Mouse (Mus musculus) cerebellum, adult 9-11 months (tissue): ENCODE results near the gene Ppp4r4.
"Not testable (repeated sequence)": the region's sequence is repeated elsewhere in the genome, so short reads cannot be mapped to it uniquely, and the experiment has no call there.

Source experiments
- DNase-seq: peaks from one replicate; pipeline ENCODE4 v3.0.0; 2022

Ppp4r4 gene

DNA sequence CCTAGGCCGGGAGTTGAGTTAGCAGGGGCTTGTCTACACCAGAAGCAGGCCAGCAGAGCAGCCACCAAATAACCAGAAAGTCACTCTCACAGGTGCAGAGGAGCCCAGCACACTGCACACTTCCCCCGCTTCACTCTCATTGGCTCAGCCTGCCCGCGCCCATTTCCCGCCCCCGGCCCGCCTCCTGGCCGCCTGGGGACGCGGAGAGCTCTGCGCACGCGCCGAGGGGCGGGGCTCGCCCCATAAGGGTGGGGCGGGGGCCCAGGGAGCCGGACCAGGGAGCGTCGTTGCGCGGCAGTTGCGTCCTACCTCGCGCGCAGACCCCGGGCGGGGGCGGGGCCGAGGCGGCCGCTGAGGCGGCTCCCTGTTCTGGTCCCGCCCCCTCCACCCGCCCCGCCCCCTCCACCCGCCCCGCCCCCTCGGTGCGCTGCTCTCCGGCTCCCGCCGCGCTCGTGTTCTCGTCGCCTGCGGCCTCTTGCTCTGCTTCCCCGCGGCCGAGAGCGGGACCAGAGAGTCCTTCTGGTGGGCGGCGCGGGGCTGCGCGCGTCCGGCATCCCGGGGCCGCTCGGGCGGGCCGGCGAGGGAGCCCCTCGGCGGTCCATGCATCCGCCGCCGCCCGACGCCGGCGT is at the start of gene Ppp4r4:
TSS of gene Ppp4r4 (plus strand) at position 264 of the 629 bp plus-strand sequence.
- DNase-seq, result peak; percentile 94

DNA sequence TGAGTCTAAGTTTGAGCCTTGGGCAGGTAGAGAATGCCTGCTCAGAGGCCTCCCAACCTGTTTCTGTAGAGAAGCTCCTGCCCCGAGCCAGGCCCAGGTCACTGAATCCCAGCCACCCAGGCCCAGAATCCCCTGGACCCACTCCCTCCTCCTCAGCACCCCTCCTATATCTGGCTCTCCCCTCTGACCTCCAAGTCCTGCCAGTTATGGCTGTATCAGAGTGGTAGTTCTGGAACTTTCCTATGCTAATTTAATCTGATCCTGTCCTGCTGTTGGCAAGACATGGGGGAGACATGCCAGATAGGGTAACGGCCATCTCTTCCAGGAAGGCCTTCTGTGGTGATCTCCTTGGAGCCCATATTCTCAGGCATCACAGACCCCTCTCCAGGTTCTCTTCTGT is 49.3 kb upstream of the Ppp4r4 start:
- no peak for DNase-seq

DNA sequence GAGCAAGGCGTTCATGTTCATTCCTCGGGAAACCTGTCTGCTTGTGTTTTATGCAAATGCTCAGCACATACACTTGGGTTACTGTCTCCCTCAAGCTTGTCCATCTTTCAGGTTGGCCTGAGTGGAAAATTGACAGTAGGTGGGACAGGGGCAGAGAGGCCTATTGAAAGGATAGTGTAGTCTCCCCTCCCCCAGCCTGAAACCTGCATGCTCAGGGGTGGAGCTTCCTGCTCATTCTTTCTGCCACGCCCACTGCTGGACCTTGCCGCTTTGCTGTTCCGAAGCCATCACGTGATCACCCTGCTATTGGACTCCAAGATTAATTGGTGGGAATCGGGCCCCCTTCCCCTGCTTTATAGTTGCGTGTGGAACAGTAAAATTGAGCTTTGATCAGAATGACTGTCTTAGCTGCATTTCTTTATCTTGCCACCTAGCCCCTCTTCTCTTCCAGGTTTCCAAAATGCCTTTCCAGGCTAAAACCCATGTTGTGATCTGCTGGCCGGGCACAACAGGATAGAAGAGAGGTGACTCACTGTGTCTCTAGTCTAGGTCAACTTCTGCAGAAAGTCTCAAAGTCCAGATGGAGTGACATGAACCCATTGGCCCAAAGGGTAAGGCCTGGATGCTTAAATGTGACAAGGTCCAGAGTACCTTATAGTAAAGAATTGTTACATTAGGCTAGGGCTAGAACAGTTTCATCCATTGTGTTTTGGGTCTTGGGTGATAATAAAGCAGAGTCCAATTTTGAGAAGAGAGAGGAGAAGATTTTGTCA is 47.7 kb upstream of the Ppp4r4 start:
- DNase-seq, result not testable (repeated sequence)

DNA sequence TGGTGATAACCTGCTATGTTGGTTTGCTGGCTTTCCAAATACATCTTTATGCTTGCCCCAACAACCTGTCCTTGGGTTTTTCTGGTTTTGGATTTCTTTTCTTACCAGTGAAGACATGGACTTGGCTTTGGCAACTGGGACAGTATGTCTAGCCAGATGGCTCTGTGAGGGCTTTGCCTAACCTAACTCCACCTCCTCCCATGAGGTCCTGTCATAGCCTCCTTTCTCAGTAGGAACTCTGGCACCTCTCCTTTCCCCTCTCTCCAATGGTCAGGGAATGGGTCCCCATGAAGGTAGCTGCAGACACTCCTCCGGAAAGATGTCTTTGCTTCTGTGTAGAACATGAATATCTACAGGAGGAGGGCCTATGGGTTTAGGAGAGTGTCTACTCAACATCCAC is 45.4 kb upstream of the Ppp4r4 start:
- peak; percentile 85 for DNase-seq

DNA sequence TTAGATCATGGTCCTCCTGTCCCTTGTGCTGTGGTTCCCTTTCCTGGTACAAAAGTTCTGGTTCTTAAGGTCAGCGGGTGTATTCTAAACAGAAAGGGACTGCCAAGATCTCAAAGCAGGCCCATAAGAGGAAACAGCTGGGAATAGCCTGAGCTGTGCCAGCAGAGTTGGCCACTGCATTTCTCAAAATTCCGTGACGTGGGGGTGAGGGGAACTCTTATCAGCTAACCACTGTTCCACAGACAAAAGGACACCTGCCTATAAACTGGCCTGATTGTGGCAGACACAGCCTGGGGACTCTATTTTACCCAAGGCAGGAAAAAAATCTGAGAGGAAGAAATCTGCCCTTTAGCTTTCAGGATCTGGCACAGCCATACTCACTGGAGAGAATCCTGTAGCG is 44.8 kb upstream of the Ppp4r4 start:
- peak; percentile 16 for DNase-seq

DNA sequence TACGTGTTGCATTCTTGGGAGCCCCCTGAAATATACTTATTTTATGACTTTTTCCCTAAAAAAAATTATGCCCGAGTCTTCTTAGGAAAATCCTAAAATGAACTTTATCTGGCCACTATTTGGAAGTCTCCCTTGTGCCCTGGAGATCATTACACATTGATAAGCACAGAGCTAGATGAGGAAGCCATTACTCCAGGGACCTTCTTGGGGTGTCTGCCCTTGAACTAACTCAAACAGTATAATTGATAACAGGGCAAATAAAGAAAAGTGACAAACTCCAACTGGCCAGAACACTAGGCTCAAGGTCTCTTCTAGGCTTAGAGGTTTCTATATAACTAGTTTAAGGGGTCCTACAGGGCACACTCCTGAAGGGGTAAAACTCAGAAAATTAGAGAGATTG is 44.3 kb upstream of the Ppp4r4 start:
- no peak for DNase-seq

DNA sequence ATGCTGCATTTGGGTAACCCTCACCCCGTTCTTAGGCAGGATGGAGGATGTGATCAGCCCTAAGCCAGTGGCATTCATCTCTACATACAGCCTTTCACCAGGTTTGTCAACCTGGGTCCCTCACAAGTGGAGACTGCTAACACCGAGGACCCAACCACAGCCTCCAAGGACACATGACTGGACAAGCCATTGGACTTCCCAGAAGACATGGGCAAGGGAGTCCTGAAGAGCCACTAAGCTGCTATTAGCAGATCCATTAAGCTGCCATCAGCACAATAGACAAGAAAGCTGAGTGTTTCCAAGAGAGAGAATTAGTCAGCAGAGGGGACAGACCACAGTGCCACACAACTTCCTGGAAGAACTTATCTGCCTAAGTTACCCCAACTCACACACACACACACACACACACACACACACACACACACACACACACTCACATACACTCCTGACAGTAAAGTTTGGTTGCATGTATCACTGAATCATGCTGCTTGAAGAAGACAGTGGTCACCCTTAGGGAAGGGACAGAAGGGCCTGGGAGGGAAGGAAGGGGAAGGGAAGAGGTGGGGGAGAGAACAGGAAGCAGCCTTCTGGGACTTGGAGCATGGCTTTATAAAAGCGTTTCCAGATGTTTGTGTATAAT is 40.9 kb upstream of the Ppp4r4 start:
- DNase-seq, result no peak

DNA sequence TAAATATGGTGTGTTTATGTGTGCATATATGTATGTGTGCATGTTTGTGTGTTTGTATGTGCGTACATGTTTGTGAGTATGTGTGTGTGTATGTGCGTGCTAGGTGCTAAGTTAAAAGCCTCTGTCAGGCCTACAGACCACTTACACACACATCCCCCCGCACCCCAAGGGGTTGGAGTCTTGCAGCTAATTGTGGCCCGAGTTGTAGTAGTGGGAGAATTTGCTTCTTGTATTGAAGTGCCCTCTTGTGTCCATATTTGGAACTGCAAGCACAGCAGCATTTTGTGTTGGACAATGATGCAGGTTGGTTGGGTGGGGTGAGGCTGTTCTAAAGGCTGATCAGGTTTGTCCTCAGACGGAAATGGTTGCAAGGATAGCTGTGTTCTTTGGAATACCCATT is 39.3 kb upstream of the Ppp4r4 start:
- peak; percentile 75 for DNase-seq

DNA sequence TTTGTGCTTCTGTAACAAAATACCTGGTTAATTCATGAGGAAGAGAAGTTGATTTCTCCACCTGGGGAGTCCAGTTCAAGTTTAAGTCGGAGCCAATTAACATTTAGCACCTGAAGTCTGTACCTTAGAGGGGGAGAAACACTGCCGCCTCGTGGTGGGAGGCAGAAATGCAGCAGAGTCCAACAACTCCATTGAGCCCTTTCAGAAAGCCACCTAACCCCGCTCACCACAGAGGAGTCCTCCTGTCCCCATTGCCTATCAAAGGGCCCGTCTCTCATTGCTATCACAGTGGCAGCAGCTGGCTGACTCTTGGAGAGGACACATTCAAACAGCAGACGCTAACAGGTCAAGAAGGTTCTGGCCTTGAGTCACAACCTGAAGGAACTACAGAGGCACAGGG is 37.6 kb upstream of the Ppp4r4 start:
- peak; percentile 49 for DNase-seq

DNA sequence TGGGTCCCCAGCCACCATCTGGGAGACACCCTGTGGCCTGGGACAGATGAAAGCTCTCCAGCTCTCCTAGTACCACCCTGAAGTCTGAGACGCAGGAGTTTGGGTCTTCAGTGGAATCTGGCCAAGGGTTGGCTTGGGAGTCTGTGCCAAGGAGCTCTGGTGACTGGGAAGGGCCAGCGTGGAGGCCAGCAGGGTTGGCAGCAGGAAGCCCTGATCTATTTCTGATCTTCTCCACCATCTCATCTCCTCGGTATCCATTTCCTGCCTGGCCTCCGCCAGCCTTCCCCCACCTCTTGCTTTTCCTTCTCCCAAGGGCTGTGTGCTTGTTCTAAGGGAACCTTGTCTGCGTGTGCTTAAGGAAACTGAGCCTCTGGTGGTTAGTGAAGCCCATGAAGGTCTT is 33.3 kb upstream of the Ppp4r4 start:
- peak; percentile 33 for DNase-seq

DNA sequence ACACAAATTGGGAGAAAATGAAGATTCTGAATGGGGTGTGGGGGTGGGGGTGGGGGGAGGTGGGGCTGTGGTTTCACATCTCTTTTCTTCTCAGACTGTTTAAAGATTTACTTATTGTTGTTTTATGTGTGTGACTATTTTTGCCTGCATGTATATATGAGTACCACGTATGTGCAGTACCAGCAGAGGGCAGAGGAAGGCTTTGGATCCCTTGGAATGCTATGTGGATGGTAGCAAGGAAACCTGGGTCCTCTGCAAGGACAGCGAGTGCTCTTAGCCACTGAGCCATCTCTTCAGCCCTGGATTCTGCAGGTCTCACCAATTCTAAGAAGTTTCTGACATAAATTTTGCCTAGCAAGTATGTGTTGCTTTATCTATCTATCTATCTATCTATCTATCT is 32.8 kb upstream of the Ppp4r4 start:
- DNase-seq, result no peak

DNA sequence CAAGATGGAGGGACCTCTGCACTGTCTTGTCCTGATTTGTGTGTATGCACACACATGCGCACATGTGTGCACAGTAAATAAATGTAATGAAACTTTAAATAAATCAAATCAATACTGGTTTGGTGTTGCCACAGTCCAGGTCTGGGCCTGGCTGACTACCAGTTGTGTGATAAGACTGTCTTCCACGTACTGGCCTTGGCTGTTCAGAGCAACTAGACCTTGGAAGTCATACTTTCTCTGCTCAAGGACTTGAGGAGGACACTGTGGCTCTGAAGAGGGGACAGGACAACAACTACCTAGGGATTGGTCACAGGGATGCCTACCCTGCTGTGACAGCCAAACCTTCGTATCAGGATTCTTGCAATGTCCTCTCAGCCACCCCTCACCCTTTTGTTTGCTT is 28.8 kb upstream of the Ppp4r4 start:
- DNase-seq, result no peak

DNA sequence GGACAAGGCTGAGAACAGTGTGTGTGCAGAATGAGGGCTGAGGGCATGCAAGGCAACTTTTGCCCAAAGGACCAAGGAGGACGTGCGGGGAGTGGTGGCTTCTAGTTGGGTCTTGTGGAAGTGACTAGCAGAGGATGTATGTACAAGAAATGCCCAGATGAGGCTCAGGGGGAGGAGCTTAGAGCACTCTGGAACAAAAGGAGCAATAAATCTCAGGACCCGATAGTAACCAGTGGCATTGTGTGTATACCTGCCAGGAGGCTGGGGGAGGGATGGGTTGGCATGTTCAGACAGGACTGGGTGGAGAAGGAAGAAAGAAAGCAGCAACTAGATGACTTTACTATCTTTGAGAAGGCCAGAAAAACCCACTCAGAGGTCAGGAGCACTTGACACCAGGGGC is 27.7 kb upstream of the Ppp4r4 start:
- no peak for DNase-seq

DNA sequence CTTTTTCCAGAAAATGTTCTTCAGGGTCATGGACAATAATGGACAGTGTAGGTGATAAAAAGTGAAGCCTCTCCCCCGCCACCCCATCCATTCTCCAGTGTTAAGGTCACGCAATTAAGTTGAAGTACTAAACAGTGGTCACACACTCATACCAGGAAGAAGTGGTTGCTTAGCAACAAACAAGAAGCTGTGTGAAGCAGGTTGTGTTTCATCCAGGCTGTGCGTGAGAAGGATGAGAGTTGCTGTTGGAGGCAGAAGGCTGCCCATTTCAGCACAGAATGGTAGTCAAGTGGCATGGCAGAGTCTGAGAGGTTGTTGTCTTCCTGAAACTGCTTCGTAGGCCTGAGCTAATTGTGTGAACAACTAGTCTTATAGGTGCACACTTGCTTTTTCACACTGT is 23.7 kb upstream of the Ppp4r4 start:
- no peak for DNase-seq

DNA sequence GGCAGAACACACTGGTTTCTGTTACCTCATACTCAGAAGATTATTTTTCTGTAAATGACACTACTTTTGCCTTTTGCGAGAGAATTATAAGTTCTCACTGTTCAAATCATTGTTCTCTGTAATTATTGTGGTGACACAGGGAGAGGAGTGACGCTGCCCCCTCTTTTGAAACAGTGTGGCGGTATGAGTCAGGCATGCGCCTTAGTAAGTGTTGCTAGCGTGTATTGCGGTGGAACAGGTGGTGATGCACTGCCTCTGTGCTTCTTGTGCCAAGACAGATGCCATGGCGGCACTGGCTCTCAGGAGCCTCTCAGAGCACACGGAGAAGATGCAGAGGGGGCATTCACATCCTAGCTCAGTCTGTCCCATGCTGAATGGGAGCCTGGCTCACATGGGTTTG is 22.2 kb upstream of the Ppp4r4 start:
- no peak for DNase-seq

DNA sequence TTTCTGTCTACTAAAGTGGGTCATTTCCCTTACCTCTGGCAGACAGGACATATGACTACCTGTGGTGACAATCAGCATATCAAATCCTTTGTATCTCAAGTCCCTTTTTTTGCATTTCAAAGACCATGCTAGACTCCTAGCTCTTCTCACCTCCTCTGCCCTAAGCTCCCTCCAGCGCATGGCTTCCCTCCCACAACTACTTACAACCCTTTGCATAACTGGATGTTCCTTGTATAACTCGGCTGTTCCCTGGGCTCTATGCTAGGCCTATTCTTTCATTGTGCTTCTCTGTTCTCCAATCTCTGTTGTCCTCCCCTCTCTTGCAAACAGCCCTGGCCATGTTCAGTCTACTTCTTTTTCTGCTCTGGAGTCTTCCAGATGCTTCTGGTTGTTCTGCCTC is 20.5 kb upstream of the Ppp4r4 start:
- no peak for DNase-seq

DNA sequence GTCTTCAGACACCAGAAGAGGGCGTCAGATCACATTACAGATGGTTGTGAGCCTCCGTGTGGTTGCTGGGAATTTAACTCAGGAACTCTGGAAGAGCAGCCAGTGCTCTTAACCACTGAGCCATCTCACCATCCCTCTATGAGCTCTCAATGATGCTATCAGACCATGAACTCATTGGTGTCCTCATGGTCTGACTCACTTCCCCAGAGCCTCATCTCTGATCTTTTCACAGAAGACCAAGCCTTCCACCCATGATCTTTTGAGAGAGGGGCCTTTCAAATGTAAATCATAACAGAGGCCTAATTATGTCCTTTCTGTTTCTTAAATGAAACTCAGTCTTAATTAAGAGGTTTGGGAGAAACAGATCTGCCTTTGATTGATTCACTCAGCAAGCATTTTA is 19.0 kb upstream of the Ppp4r4 start:
- DNase-seq, result no peak

DNA sequence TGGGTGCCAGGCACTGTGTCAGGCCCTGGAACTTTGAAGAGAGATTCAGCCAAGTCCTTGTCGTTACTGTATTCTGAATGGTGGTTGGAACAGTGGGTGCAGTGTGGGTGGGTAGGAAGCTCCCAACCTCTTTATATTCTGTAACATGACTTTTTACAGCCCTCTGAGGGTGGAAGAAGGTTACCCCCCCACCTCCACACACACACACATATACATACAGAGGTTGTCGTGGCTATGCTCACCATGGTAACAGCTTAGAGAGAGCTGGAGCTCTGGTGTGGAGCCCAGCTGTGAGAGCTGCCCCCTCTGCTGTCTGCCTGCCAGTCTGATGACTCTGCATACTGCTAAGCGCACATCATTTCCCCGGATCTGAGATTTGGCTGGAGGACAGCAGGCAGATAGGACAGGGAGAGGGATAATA is 18.6 kb upstream of the Ppp4r4 start:
- DNase-seq, result no peak

DNA sequence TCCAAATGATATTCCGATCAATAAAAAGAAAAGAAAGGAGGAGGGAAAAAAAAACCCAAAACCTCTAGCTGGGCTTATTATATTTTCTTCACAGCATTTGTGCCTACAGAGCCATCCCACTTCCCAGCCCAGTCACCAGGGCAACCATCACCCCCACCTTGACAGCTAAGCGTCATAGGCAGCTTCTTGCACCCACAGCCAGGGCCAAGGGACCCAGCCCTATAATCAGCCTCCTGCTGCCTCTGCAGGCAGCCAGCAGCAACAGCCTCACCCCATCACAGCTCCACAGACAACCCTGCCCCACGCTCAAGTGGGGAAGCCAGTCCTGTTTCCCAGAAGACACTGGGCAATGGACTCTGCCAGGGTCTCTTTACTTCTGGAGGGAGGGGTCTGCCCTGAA is 17.7 kb upstream of the Ppp4r4 start:
- DNase-seq, result no peak

DNA sequence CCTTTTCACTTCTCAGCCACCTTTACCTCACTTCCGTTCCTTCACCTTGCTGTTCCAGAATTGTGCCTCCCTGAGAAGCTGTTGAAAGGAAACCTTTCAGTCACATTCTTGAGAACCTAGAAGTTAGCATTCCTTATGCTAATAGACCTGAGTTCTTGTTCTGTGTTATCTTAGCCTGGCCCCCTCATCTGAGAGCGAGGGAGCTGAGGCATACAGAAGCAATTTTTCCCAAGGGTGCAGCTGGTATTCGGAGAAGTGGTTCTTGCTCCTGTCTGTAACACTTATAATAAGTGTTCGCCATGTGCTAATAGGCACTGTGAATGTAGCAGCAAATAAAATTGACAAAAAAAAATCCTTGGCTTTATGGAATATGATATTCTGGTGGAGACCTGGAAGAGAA is 16.4 kb upstream of the Ppp4r4 start:
- DNase-seq, result no peak

DNA sequence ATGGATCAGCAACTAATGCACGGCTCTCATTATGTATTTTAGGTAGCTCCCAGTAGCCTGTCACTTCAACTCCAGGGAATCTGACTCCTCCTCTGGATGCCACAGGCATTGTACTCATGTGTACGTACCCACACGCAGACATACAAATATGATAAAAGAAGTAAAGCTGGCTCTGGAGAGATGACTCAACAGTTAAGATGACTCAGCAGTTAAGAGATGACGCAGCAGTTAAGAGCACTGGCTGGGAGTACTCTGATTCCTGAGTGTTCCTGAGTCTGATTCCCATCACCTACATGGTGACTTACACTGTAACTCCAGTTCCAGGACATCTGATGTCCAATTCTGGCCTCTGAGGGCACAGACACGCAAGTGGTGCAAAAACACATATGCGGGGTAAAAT is 13.4 kb upstream of the Ppp4r4 start:
- DNase-seq, result no peak

DNA sequence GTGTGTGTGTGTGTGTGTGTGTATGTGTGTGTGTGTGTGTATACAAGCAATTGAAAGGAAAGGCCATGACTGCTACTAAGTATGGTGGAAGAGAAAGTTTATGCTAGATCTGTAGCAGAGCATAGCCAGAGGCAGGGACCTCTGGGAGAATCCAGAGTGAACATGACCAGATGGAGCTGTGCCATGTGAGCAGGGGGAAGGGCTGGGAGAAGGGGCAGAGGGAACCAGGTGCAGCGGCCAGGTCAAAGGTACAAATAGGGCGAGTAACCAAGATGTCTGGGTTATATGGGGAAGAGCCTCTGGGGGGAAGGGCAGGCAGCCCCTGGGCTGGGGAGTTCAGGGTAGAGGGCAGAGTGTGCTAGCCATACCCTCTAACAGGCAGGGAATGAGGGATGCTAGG is 1.5 kb upstream of the Ppp4r4 start:
- peak; percentile 47 for DNase-seq

DNA sequence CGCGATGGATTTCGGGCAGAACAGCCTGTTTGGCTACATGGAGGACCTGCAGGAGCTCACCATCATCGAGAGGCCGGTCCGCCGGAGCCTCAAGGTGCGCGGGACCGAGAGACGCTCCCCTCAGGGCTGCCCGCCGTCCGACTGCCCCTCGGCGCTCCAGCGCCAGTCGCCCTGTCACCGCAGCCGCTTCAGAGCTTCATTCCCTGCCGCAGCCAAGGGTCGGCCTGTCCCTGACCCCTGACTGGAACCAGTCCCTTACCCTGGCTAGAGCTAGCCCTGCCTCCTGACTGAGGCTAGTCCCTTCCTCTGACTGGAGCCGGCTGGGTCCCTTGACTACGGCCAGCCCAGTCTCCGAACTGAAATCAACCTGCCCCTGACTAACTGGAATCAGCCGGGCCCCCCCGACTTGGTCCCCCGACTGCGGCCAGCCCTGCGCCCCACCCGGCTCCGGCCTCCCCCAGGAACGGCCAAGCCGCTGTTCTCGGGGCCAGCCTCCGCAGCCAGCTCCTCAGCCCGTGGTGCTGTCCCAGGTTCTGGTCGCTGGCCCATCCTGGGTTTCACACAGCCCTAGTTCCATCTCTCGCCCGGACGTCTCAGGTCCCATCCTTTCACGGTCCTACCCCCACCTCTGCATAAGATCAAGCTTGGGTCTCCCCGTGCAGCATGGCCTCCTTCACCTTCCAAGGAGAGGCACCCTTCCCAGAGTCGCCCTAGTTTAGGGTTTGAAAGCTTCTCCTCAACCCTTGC is 739 bp downstream of the Ppp4r4 start:
- no peak for DNase-seq

DNA sequence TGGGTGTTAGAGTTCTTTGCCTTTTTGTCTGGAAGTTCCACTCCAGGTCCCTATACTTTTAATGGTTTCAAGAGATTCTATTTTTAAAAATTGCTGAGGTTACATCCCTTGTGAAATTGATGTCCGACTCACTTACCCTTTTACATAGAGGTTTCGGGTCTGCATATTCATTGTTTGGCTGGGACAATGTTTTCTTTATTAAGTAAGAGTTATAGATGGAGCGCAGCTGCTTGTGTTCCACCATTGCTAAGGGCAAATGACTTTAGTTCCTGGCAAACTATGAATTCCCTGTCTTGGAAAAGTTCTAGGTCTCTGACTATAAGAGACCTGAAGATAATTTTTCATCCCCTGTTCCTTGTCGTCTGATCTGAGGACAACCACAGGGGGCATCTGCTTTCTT is 8.3 kb downstream of the Ppp4r4 start:
- no peak for DNase-seq
